8 mouse cellular contexts compared by ENCODE assay signal in genomic region chr3:89195979-89196877, GRCm38 (mm10). TPM values are rescaled to one million over a fixed set of nuclear protein-coding genes. Genes with fewer than 3 reads are reported as not detected.
DNase-seq lines count a peak whose midpoint lies in the region; ATAC-seq and TF ChIP-seq lines count a peak whose summit lies in the region.

No protein-coding gene starts in this region.

- TF ChIP-seq CTCF in cortical plate, adult 2 months (IDR thresholded peaks at IDR 0.05; ENCODE audit: extremely low read depth, insufficient read depth, low read length), result peak; percentile 61

- H3K4me1 ChIP-seq in cortical plate, adult 2 months (ENCODE audit: control insufficient read depth, insufficient read depth, low read length), result no peaks in the 10 kb centered on the region

- H3K27ac ChIP-seq in cortical plate, adult 2 months (ENCODE audit: insufficient read depth, low read length), result no peak overlapping the region

- H3K4me3 ChIP-seq in cortical plate, adult 2 months (ENCODE audit: insufficient read depth, low read length), result peak overlapping the region; percentile 40

- peak; percentile 86 for ATAC-seq in activated CD4-positive, CD25-positive, alpha-beta regulatory T cell, adult 4 months
- ATAC-seq in megakaryocyte-erythroid progenitor cell, adult 5-6 weeks (replicated peaks; ENCODE audit: low FRiP score, low TSS enrichment, poor library complexity, severe bottlenecking), result peak; percentile 97

- DNase-seq in gastrocnemius, adult 8-10 months (ENCODE audit: low spot score in 2 of 2), result peak; percentile 73 to 81
- DNase-seq in induced T-regulatory cell, adult 2 months (ENCODE audit: low read depth), result peak; percentile 96
- peak; percentile 75 to 92 for DNase-seq in left cerebral cortex, postnatal 10 days (ENCODE audit: extremely low spot score in 1 of 2, low spot score in 2 of 2)
- peak; percentile 83 for DNase-seq in right cerebral cortex, postnatal 25 days
- peak; percentile 88 to 93 for DNase-seq in urinary bladder, postnatal 4 days (ENCODE audit: low spot score in 2 of 2)

- peak; percentile 84 for TF ChIP-seq POLR2A in cortical plate, adult 2 months (IDR thresholded peaks at IDR 0.05; ENCODE audit: extremely low read depth, insufficient read depth, low read length)

- intact Hi-C loops in left cerebral cortex, postnatal 10 days (cut with DNase I), result no loop called here

RNA-seq across cellular contexts. Expression of gene Gba, which starts 6.5 kb away (rescaled TPM):
- 10 to 100 TPM; 72.1 to 75.6 TPM for polyA plus RNA-seq in activated CD4-positive, CD25-positive, alpha-beta regulatory T cell, adult 4 months (2017; shearing (Covaris generic))
- 85.1 and 86.1 TPM in 2 replicates for polyA plus RNA-seq in cortical plate, adult 2 months (2012; rRNA removed)
- 10 to 100 TPM; 14.4 to 21.5 (median 19.2) TPM for total RNA-seq in gastrocnemius, adult 8-10 months (2022)
- total RNA-seq in left cerebral cortex, postnatal 10 days (2021), result 10 to 100 TPM; 66.2 to 68.0 TPM
- total RNA-seq in megakaryocyte-erythroid progenitor cell, adult 5-6 weeks (2014; fragmentation: Nextera tagmentation), result 39.6 and 41.4 TPM in 2 replicates
- total RNA-seq in megakaryocyte-erythroid progenitor cell, adult 5-6 weeks (2017), result 36.5 and 44.3 TPM in 2 replicates

RNA-seq across cellular contexts. Expression of gene Fam189b, which starts 13.3 kb away (rescaled TPM):
- polyA plus RNA-seq in activated CD4-positive, CD25-positive, alpha-beta regulatory T cell, adult 4 months (2017; shearing (Covaris generic)), result 100 to 1,000 TPM; 158 to 168 TPM
- polyA plus RNA-seq in cortical plate, adult 2 months (2012; rRNA removed), result 84.1 and 86.2 TPM in 2 replicates
- 10 to 100 TPM; 19.2 to 22.6 (median 20.3) TPM for total RNA-seq in gastrocnemius, adult 8-10 months (2022)
- total RNA-seq in left cerebral cortex, postnatal 10 days (2021), result 10 to 100 TPM; 59.6 to 66.2 TPM
- 28.1 and 39.1 TPM in 2 replicates for total RNA-seq in megakaryocyte-erythroid progenitor cell, adult 5-6 weeks (2014; fragmentation: Nextera tagmentation)
- 6.9 and 13.7 TPM in 2 replicates for total RNA-seq in megakaryocyte-erythroid progenitor cell, adult 5-6 weeks (2017)

RNA-seq across cellular contexts. Expression of gene Thbs3, which starts 18.8 kb away (rescaled TPM):
- 1 to 10 TPM in 1 of 2 experiments, under 1 TPM in 1; 0.22 to 2.4 TPM for polyA plus RNA-seq in activated CD4-positive, CD25-positive, alpha-beta regulatory T cell, adult 4 months (2017; shearing (Covaris generic))
- 68.9 and 70.6 TPM in 2 replicates for polyA plus RNA-seq in cortical plate, adult 2 months (2012; rRNA removed)
- 1 to 10 TPM; 1.8 to 6.1 (median 3.4) TPM for total RNA-seq in gastrocnemius, adult 8-10 months (2022)
- total RNA-seq in left cerebral cortex, postnatal 10 days (2021), result 10 to 100 TPM; 27.8 to 31.4 TPM
- total RNA-seq in megakaryocyte-erythroid progenitor cell, adult 5-6 weeks (2014; fragmentation: Nextera tagmentation), result 4.0 TPM in 1 of 2 replicates, not detected in the other
- total RNA-seq in megakaryocyte-erythroid progenitor cell, adult 5-6 weeks (2017), result 0.57 and 1.7 TPM in 2 replicates

RNA-seq across cellular contexts. Expression of gene Scamp3, which starts 19.0 kb away (rescaled TPM):
- 100 to 1,000 TPM; 160 to 182 TPM for polyA plus RNA-seq in activated CD4-positive, CD25-positive, alpha-beta regulatory T cell, adult 4 months (2017; shearing (Covaris generic))
- 94.5 and 95.7 TPM in 2 replicates for polyA plus RNA-seq in cortical plate, adult 2 months (2012; rRNA removed)
- total RNA-seq in gastrocnemius, adult 8-10 months (2022), result 10 to 100 TPM; 35.7 to 40.0 (median 37.3) TPM
- total RNA-seq in left cerebral cortex, postnatal 10 days (2021), result 10 to 100 TPM; 80.5 to 81.1 TPM
- total RNA-seq in megakaryocyte-erythroid progenitor cell, adult 5-6 weeks (2014; fragmentation: Nextera tagmentation), result 86.7 and 129 TPM in 2 replicates
- 32.8 and 34.8 TPM in 2 replicates for total RNA-seq in megakaryocyte-erythroid progenitor cell, adult 5-6 weeks (2017)

RNA-seq across cellular contexts. Expression of gene Mtx1, which starts 30.7 kb away (rescaled TPM):
- polyA plus RNA-seq in activated CD4-positive, CD25-positive, alpha-beta regulatory T cell, adult 4 months (2017; shearing (Covaris generic)), result 100 to 1,000 TPM in 1 of 2 experiments, 10 to 100 TPM in 1; 90.7 to 112 TPM
- 132 and 155 TPM in 2 replicates for polyA plus RNA-seq in cortical plate, adult 2 months (2012; rRNA removed)
- 10 to 100 TPM; 32.0 to 44.5 (median 38.3) TPM for total RNA-seq in gastrocnemius, adult 8-10 months (2022)
- total RNA-seq in left cerebral cortex, postnatal 10 days (2021), result 100 to 1,000 TPM in 1 of 2 experiments, 10 to 100 TPM in 1; 98.6 to 102 TPM
- total RNA-seq in megakaryocyte-erythroid progenitor cell, adult 5-6 weeks (2014; fragmentation: Nextera tagmentation), result 114 and 122 TPM in 2 replicates
- 68.1 and 92.8 TPM in 2 replicates for total RNA-seq in megakaryocyte-erythroid progenitor cell, adult 5-6 weeks (2017)

Comparison
In these comparisons a context has a peak if more than half of its experiments do, and no peak if none do; other contexts are left out.
1. RNA of gene Thbs3, which starts 18.8 kb away (total RNA-seq): 27.8 to 31.4 TPM in left cerebral cortex, postnatal 10 days; 1.8 to 6.1 TPM in gastrocnemius, adult 8-10 months and 0.57 to 4.0 TPM in megakaryocyte-erythroid progenitor cell, adult 5-6 weeks; every median in the first group is over 4 times any median in the second.
2. Peak in every context shown above with its lines, with median percentiles within 50 percentile points of each other: DNase-seq.